Comparison of ENCODE assay signal across 8 mouse cellular contexts in the genomic region with DNA sequence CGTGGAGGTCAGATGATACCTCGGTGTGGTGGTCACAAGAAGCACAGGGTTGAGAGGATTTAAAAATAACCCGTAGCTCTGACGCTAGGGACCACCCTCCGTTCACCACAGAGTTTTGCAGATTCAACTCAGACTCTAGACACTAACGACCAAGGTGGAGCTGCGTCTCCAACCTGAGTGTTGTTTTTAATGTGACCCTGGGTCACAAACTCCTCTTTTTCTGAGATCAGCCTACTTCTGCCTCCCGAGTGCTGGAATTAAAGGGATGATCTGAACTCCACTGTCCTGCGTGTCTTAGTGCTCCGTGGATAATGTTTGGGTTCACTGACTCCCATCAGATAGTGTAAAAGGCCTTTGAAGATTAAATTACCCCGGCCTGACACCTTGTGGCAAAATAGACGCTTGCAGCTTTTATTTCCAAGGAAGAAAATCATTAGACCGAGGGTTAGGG. TPM values are rescaled to one million over a fixed set of nuclear protein-coding genes. Genes with fewer than 3 reads are reported as not detected.
DNase-seq lines count a peak whose midpoint lies in the region; ATAC-seq and TF ChIP-seq lines count a peak whose summit lies in the region.

No protein-coding gene starts in this region.

- H3K36me3 ChIP-seq in CH12.LX (replicated peaks in 1 of 2; ENCODE audit: control insufficient read depth in 1 of 2, insufficient read depth in 1 of 2, low read length in 1 of 2): no peaks in the 10 kb centered on the region
- H3K36me3 ChIP-seq in heart, postnatal 0 days (replicated peaks; ENCODE audit: control insufficient read depth, insufficient read depth, low read length): no peaks in the 10 kb centered on the region
- H3K36me3 ChIP-seq in liver, embryonic 15.5 days (replicated peaks): no peaks in the 10 kb centered on the region

- in situ Hi-C loops in CH12.LX (cut with MboI; ENCODE audit: low pct_ligation_motif_present, low pct_unique_long_range_greater_than_20kb, low sequenced_read_pairs): loop anchor here (10.0 to 25.0 kb wide), 2 partner anchors 255 to 787 kb away; no protein-coding TSS in a partner anchor

- TF ChIP-seq POLR2A in CH12.LX (IDR thresholded peaks at IDR 0.05; ENCODE audit: low read depth, low read length): no peak
- TF ChIP-seq POLR2A in olfactory bulb, adult 2 months (IDR thresholded peaks at IDR 0.05; ENCODE audit: insufficient read depth, low read depth, low read length): no peak

- ATAC-seq in heart, postnatal 0 days (ENCODE audit: insufficient read depth, low read depth): 0 out of 2 replicates have a peak, but pooled peaks have one; percentile 34
- ATAC-seq in liver, embryonic 15.5 days (ENCODE audit: insufficient read depth): no peak

- H3K27me3 ChIP-seq in CH12.LX (replicated peaks): no peaks in the 10 kb centered on the region
- no peaks in the 10 kb centered on the region for H3K27me3 ChIP-seq in heart, postnatal 0 days (ENCODE audit: control insufficient read depth, insufficient read depth, low read length)
- peaks cover 18% of the 10 kb centered on the region for H3K27me3 ChIP-seq in liver, embryonic 15.5 days

- H3K9ac ChIP-seq in CH12.LX (ENCODE audit: insufficient read depth, low read depth): no peak overlapping the region
- 0 out of 2 replicates have a peak overlapping the region, but pooled peaks have one; percentile 54 for H3K9ac ChIP-seq in heart, postnatal 0 days (replicated peaks; ENCODE audit: low read depth, low read length)
- H3K9ac ChIP-seq in liver, embryonic 15.5 days: no peak overlapping the region

- TF ChIP-seq EP300 in CH12.LX (IDR thresholded peaks at IDR 0.05; ENCODE audit: low read length): no peak
- TF ChIP-seq EP300 in heart, postnatal 0 days (IDR thresholded peaks at IDR 0.05; ENCODE audit: low read depth): no peak

- TF ChIP-seq RAD21 in CH12.LX (IDR thresholded peaks at IDR 0.05; ENCODE audit: low read depth, low read length): peak; percentile 71

- 1% methylated on average over 13 of the region's 13 CpGs for WGBS in heart, postnatal 0 days
- 2% methylated on average over 13 of the region's 13 CpGs for WGBS in liver, embryonic 15.5 days (ENCODE audit: insufficient replicate concordance)
- WGBS in olfactory bulb, adult 2 months: under 1% methylated on average over 13 of the region's 13 CpGs

- no peaks in the 10 kb centered on the region for H3K79me2 ChIP-seq in CH12.LX (replicated peaks; ENCODE audit: control insufficient read depth, extremely low read depth, insufficient read depth, poor library complexity, severe bottlenecking)

- dilution Hi-C loops in CH12.LX (cut with MboI; ENCODE audit: extremely low pct_ligation_motif_present, extremely low pct_unique_long_range_greater_than_20kb, low sequenced_read_pairs): no loop called here

- peak overlapping the region; percentile 42; the same call in 1 of the 2 replicates for H3K4me2 ChIP-seq in CH12.LX (ENCODE audit: insufficient read depth, low read depth, poor library complexity, severe bottlenecking)
- peak overlapping the region; percentile 91 for H3K4me2 ChIP-seq in heart, postnatal 0 days (ENCODE audit: low read depth, low read length)
- H3K4me2 ChIP-seq in liver, embryonic 15.5 days: peak overlapping the region; percentile 71

- H3K27ac ChIP-seq in CH12.LX (ENCODE audit: insufficient read depth, low read depth): no peak overlapping the region
- H3K27ac ChIP-seq in heart, postnatal 0 days (ENCODE audit: low read depth): no peak overlapping the region
- no peak overlapping the region for H3K27ac ChIP-seq in liver, embryonic 15.5 days (replicated peaks)
- no peak overlapping the region for H3K27ac ChIP-seq in olfactory bulb, adult 2 months (ENCODE audit: insufficient read depth, low read depth, low read length)

- H3K4me3 ChIP-seq in CH12.LX (replicated peaks in 1 of 3; ENCODE audit: low read depth in 2 of 3, low read length in 2 of 3, poor library complexity in 1 of 3): no peak overlapping the region
- H3K4me3 ChIP-seq in heart, postnatal 0 days (ENCODE audit: low read depth, low read length): peak overlapping the region; percentile 60
- peak overlapping the region; percentile 56 for H3K4me3 ChIP-seq in liver, embryonic 15.5 days (replicated peaks)
- H3K4me3 ChIP-seq in olfactory bulb, adult 2 months (ENCODE audit: insufficient read depth, low read depth, low read length): peak overlapping the region; percentile 61

- no peaks in the 10 kb centered on the region for H3K4me1 ChIP-seq in CH12.LX (ENCODE audit: control insufficient read depth in 1 of 2, insufficient read depth in 2 of 2)
- 0 out of 2 replicates have a peak, but pooled peaks cover 3% of the 10 kb centered on the region for H3K4me1 ChIP-seq in heart, postnatal 0 days (ENCODE audit: control insufficient read depth, insufficient read depth)
- peaks cover 5% of the 10 kb centered on the region for H3K4me1 ChIP-seq in liver, embryonic 15.5 days (replicated peaks)
- no peaks in the 10 kb centered on the region for H3K4me1 ChIP-seq in olfactory bulb, adult 2 months (ENCODE audit: control insufficient read depth, insufficient read depth, low read length)

- peak; percentile 18 to 78; a peak in 2 of 4 replicates for TF ChIP-seq CTCF in CH12.LX (conservative IDR thresholded peaks at IDR 0.05 in 1 of 2, IDR thresholded peaks at IDR 0.05 in 1 of 2; ENCODE audit: low read depth in 2 of 2, low read length in 2 of 2)
- peak; percentile 61 for TF ChIP-seq CTCF in heart, postnatal 0 days (IDR thresholded peaks at IDR 0.05; ENCODE audit: low read depth)
- TF ChIP-seq CTCF in olfactory bulb, adult 2 months (IDR thresholded peaks at IDR 0.05; ENCODE audit: insufficient read depth, low read depth, low read length): no peak

- no peaks in the 10 kb centered on the region for H3K9me3 ChIP-seq in CH12.LX (replicated peaks; ENCODE audit: low read length)
- H3K9me3 ChIP-seq in heart, postnatal 0 days (replicated peaks; ENCODE audit: control insufficient read depth, low read length): no peaks in the 10 kb centered on the region
- H3K9me3 ChIP-seq in liver, embryonic 15.5 days (replicated peaks): no peaks in the 10 kb centered on the region

- DNase-seq in CH12.LX (ENCODE audit: extremely low read depth): peak; percentile 21
- DNase-seq in adrenal gland, adult 18-20 months (ENCODE audit: low spot score in 2 of 2): peak; percentile 23 to 25
- DNase-seq in embryo, embryonic 9.5 days (ENCODE audit: extremely low spot score): peak; percentile 58
- DNase-seq in heart, postnatal 0 days (ENCODE audit: low spot score): peak; percentile 24
- DNase-seq in kidney, postnatal 14 days: peak; percentile 57
- no peak for DNase-seq in gastrocnemius, adult 8-10 months (ENCODE audit: low spot score in 2 of 2)

TF ChIP-seq in CH12.LX, 34 proteins besides CTCF, POLR2A, EP300 and RAD21:
- TF ChIP-seq ETS1 (conservative IDR thresholded peaks at IDR 0.05; ENCODE audit: low read depth, low read length) (no peak), MAZ (IDR thresholded peaks at IDR 0.05; ENCODE audit: low read depth, low read length) (no peak), ZC3H11A (IDR thresholded peaks at IDR 0.05; ENCODE audit: low read depth, low read length) (peak; percentile 55), SIN3A (IDR thresholded peaks at IDR 0.05; ENCODE audit: low read length) (no peak), ZNF384 (IDR thresholded peaks at IDR 0.05; ENCODE audit: low read depth, low read length) (no peak), SMC3 (IDR thresholded peaks at IDR 0.05; ENCODE audit: low read depth, low read length) (peak; percentile 88), USF2 (conservative IDR thresholded peaks at IDR 0.05; ENCODE audit: low read depth, low read length) (no peak)
TF ChIP-seq in CH12.LX: peak in this region for 2.

RNA-seq across cellular contexts. Expression of a gene that starts 0.7 kb away (rescaled TPM):
- not detected in 2 replicates for total RNA-seq in CH12.LX (2012; rRNA removed)
- total RNA-seq in CH12.LX (2014; rRNA removed): not detected in 2 replicates
- polyA plus RNA-seq in CH12.LX (2012; ENCODE audit: insufficient read length, low read depth): not detected in 2 replicates
- total RNA-seq in adrenal gland, adult 18-20 months (2021): 10 to 100 TPM; 22.9 to 29.9 TPM
- 0.11 TPM in 1 of 2 replicates, not detected in the other for total RNA-seq in heart, postnatal 0 days (2014; rRNA removed; ENCODE audit: low replicate concordance)
- polyA plus RNA-seq in heart, postnatal 0 days (2015; fragmentation: Nextera tagmentation; extraction: Ambion mirVana): 0.70 and 1.2 TPM in 2 replicates
- polyA plus RNA-seq in liver, embryonic 15.5 days (2015; fragmentation: Nextera tagmentation; extraction: Ambion mirVana): 3.7 and 4.4 TPM in 2 replicates
- not detected in 2 replicates for polyA plus RNA-seq in olfactory bulb, adult 2 months (2012; ENCODE audit: insufficient read depth, insufficient read length, low replicate concordance, missing spikeins)
- not detected for total RNA-seq in gastrocnemius, adult 8-10 months (2022)

RNA-seq across cellular contexts. Expression of a gene that starts 55.4 kb away (rescaled TPM):
- not detected in 2 replicates for total RNA-seq in CH12.LX (2012; rRNA removed)
- not detected in 2 replicates for total RNA-seq in CH12.LX (2014; rRNA removed)
- polyA plus RNA-seq in CH12.LX (2012; ENCODE audit: insufficient read length, low read depth): not detected in 2 replicates
- 10 to 100 TPM; 32.8 to 37.6 TPM for total RNA-seq in adrenal gland, adult 18-20 months (2021)
- total RNA-seq in heart, postnatal 0 days (2014; rRNA removed; ENCODE audit: low replicate concordance): 3.1 and 3.6 TPM in 2 replicates
- polyA plus RNA-seq in heart, postnatal 0 days (2015; fragmentation: Nextera tagmentation; extraction: Ambion mirVana): 0.94 and 1.2 TPM in 2 replicates
- 5.3 and 5.5 TPM in 2 replicates for polyA plus RNA-seq in liver, embryonic 15.5 days (2015; fragmentation: Nextera tagmentation; extraction: Ambion mirVana)
- not detected in 2 replicates for polyA plus RNA-seq in olfactory bulb, adult 2 months (2012; ENCODE audit: insufficient read depth, insufficient read length, low replicate concordance, missing spikeins)
- total RNA-seq in gastrocnemius, adult 8-10 months (2022): under 1 TPM; 0.27 to 0.41 (median 0.37) TPM

Comparison
In these comparisons a context has a peak if more than half of its experiments do, and no peak if none do; other contexts are left out.
1. DNase-seq: peak in CH12.LX (single experiment), adrenal gland, adult 18-20 months (2 of 2), embryo, embryonic 9.5 days (single experiment), heart, postnatal 0 days (single experiment) and kidney, postnatal 14 days (single experiment); none in gastrocnemius, adult 8-10 months (0 of 2).
2. H3K4me3 ChIP-seq: peak in heart, postnatal 0 days (single experiment), liver, embryonic 15.5 days (single experiment) and olfactory bulb, adult 2 months (single experiment); none in CH12.LX (0 of 3).
3. RNA of a gene that starts 0.7 kb away (total RNA-seq): 22.9 to 29.9 TPM in adrenal gland, adult 18-20 months; 0.11 TPM in heart, postnatal 0 days, not detected in CH12.LX and not detected in gastrocnemius, adult 8-10 months; every median in the first group is over 10 times any median in the second.
4. Peak in every context shown above with its lines, with median percentiles within 50 percentile points of each other: H3K4me2 ChIP-seq.